Mouse (Mus musculus): ENCODE results near the gene C1qtnf1. TPM values are rescaled to one million over a fixed set of nuclear protein-coding genes. Genes with fewer than 3 reads are reported as not detected.

The C1qtnf1 gene
- polyA plus RNA-seq, 1 experiment from 2014 or later = 4.8 TPM

DNA sequence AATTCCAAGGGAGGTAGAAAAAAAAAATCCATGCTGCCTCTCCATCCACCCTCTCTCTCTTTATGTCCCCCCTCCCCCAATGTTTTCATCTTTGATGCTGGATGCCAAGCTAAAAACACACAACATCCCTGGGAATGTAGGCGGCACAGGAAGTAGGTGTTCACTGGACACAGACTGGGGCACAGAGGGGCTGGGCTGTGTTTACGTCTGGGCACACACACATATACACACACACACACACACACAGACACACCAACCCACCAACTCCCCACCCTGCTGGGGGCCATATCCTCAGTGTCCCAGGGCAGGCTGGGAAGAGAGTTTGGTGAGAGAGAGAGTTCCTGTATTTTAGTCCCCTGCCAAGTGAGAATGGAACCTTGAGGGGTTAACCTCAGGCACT is 65.5 kb downstream of the C1qtnf1 start:
- Histone ChIP-seq H3K4me2 (no peak overlapping the region), H3K36me3 (peaks cover 3% of the 10 kb centered on the region; the same call in 1 of the 2 replicates), H3K9me3 (replicated peaks) (no peaks in the 10 kb centered on the region), H3K27ac (replicated peaks) (peak overlapping the region; percentile 54; the same call in 1 of the 2 replicates), H3K4me1 (peaks cover 49% of the 10 kb centered on the region), H3K27me3 (replicated peaks) (no peaks in the 10 kb centered on the region), H3K4me3 (replicated peaks) (no peak overlapping the region), H3K9ac (replicated peaks) (no peak overlapping the region)
- ATAC-seq (ENCODE audit: low FRiP score) = no peak
- 89% methylated on average over 2 of the region's 2 CpGs for WGBS

DNA sequence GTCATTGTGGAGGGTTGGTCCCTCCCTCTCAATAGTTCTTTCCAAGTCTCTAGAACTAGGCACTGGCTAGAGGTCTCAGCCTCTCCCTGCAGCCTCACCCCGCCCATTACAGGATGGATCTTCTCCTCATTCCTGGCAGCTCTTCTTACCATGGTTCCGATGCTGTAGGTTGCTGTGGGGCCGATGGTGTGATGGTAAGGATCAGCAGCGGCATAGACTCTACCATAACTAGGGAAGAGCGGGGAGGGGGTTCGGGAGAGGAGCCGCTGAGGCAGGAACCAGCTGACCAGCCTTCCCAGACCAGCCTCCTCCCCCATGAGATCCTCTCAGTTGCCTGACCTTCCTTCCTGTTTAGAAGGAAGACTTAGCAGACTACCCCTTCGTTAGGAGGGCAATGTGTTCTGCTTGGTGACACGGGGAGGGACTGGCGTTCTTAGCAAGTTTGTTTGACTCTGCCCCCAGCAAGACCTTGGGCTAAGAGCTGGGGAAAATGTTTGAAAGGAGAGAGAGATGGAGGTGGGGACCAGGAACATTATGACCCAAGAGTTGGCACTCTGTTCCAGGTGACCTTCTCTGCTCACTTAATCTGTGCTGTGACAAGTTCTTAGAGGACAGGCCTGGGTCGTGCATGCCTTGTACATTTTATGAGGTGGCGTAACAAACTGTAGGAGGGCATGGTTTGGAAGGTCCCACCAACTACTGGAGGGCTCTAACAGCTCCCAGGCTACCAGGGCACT is 66.2 kb downstream of the C1qtnf1 start:
- H3K27me3 ChIP-seq (replicated peaks) = no peaks in the 10 kb centered on the region
- H3K9ac ChIP-seq (replicated peaks) = no peak overlapping the region
- no peak overlapping the region for H3K27ac ChIP-seq (replicated peaks)
- H3K4me2 ChIP-seq = no peak overlapping the region
- no peak overlapping the region for H3K4me3 ChIP-seq (replicated peaks)
- ATAC-seq (ENCODE audit: low FRiP score) = no peak
- H3K4me1 ChIP-seq = peaks cover 42% of the 10 kb centered on the region
- peaks cover 3% of the 10 kb centered on the region; the same call in 1 of the 2 replicates for H3K36me3 ChIP-seq
- 89% methylated on average over 12 of the region's 12 CpGs for WGBS
- H3K9me3 ChIP-seq (replicated peaks) = no peaks in the 10 kb centered on the region

DNA sequence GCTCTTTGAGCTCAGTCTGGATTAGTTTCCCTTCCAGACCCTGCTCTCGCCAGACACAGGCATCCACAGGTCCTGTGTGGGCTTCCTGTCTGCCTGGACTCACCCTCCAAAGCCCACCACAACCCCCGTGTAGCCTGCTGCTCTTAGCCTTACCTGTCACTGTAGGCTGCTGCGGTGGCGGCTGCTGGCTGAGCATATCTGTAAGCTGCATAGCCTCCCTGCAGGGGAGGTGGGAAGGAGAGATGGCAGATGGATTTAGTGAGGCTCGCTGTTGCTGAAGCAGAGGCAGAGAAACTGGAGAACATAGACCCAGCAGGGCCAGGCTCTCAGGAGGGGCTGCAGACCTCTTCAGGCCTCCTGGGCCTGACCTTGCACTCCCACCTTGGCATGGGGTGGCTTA is 67.1 kb downstream of the C1qtnf1 start:
- H3K36me3 ChIP-seq = peaks cover 3% of the 10 kb centered on the region; the same call in 1 of the 2 replicates
- peaks cover 33% of the 10 kb centered on the region for H3K4me1 ChIP-seq
- H3K27ac ChIP-seq (replicated peaks) = no peak overlapping the region
- H3K9ac ChIP-seq (replicated peaks) = no peak overlapping the region
- H3K9me3 ChIP-seq (replicated peaks) = no peaks in the 10 kb centered on the region
- no peak overlapping the region for H3K4me2 ChIP-seq
- 60% methylated on average over 5 of the region's 5 CpGs for WGBS
- no peak for ATAC-seq (ENCODE audit: low FRiP score)
- no peaks in the 10 kb centered on the region for H3K27me3 ChIP-seq (replicated peaks)
- no peak overlapping the region for H3K4me3 ChIP-seq (replicated peaks)

DNA sequence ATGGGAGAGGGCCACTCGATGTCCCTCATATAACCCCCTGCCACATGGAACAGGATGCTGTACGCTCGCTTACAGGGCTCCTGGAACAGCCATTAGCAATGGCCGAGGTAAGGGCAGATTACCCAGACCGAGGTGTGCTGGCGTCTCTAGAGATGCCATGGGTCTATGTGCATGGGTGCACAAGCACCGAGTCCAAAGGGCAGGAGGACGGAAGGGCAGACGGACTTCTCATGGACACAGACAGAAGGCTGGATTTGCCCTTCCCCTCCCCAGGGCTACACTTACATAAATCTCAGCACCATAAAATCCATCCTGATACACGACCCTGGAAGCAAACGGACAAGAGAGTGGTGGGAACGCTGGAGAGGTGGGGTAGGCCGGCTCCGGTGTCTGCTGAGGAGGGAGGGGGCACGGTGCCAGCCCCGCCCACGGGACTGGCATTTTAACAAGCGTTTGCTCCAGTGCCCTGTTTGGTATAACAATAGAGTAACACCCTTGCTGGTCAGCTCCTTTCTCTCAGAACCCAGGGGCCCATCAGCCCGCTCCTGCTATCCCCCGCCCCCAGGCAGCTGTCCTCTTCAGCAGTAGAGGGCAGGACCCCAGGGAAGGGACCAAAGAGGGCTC is 68.2 kb downstream of the C1qtnf1 start:
- Histone ChIP-seq H3K9ac (replicated peaks) (no peak overlapping the region), H3K36me3 (peaks cover 3% of the 10 kb centered on the region; the same call in 1 of the 2 replicates), H3K27me3 (replicated peaks) (no peaks in the 10 kb centered on the region), H3K4me2 (no peak overlapping the region), H3K9me3 (replicated peaks) (no peaks in the 10 kb centered on the region), H3K27ac (replicated peaks) (no peak overlapping the region), H3K4me1 (peaks cover 24% of the 10 kb centered on the region; the same call in 1 of the 2 replicates), H3K4me3 (replicated peaks) (no peak overlapping the region)
- no peak for ATAC-seq (ENCODE audit: low FRiP score)
- 35% methylated on average over 20 of the region's 20 CpGs for WGBS

Other genes with a start within 250 kb of the C1qtnf1 start
- 22.5 and 24.8 TPM in 2 replicates for gene Cyth1, start 179.6 kb upstream of the C1qtnf1 start, polyA plus RNA-seq (2015; fragmentation: Nextera tagmentation; extraction: Ambion mirVana)
- 17.5 and 19.5 TPM in 2 replicates for gene Usp36, start 138.0 kb upstream of the C1qtnf1 start, polyA plus RNA-seq (2015; fragmentation: Nextera tagmentation; extraction: Ambion mirVana)
- 0.18 and 0.37 TPM in 2 replicates for gene Cep295nl, start 85.7 kb upstream of the C1qtnf1 start, polyA plus RNA-seq (2015; fragmentation: Nextera tagmentation; extraction: Ambion mirVana)
- 84.6 and 86.6 TPM in 2 replicates for gene Timp2, start 72.5 kb upstream of the C1qtnf1 start, polyA plus RNA-seq (2015; fragmentation: Nextera tagmentation; extraction: Ambion mirVana)
- 3.6 and 20.7 TPM in 2 replicates for gene Lgals3bp, start 26.1 kb upstream of the C1qtnf1 start, polyA plus RNA-seq (2015; fragmentation: Nextera tagmentation; extraction: Ambion mirVana)
- gene Cant1, start 9.1 kb upstream of the C1qtnf1 start, polyA plus RNA-seq (2015; fragmentation: Nextera tagmentation; extraction: Ambion mirVana) = 28.9 and 29.4 TPM in 2 replicates
- gene Engase, start 48.6 kb downstream of the C1qtnf1 start, polyA plus RNA-seq (2015; fragmentation: Nextera tagmentation; extraction: Ambion mirVana) = 7.1 and 8.7 TPM in 2 replicates